Mouse (Mus musculus): ENCODE data around the gene Gm10100. TPM values are rescaled to one million over a fixed set of nuclear protein-coding genes. Genes with fewer than 3 reads are reported as not detected.
A peak's percentile ranks its signal among the peaks of the same experiment; 100 is the strongest.
"Not testable (repeated sequence)": the region's sequence is repeated elsewhere in the genome, so short reads cannot be mapped to it uniquely, and the experiment has no call there.

Gene Gm10100
- total and polyA plus RNA-seq, 3 experiments = not detected

DNA sequence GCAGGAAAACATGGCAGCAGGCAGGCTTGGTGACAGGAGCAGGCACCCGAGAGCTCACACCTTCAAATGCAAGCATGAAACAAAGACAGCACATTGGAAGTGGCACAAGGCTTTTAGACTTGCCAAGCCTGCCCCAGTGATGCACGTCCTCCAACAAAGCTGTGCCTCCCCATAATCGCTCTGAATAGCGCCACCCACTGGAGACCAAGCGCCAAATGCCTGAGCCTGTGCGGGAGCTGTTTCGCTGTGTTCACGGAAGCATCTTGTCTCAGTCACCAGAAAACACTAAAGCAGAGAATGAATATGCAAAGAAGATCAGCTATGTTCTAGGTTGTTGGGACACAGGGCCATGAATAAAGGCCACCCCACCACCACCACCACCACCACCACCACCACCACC lies 1.4 kb upstream of the Gm10100 start:
- 77% methylated on average over 8 of the region's 8 CpGs for WGBS
- no peak overlapping the region for H3K9ac ChIP-seq (ENCODE audit: low read depth, low read length)
- intact Hi-C loops (cut with DNase I) = no loop called here
- DNase-seq = no peak
- no peak overlapping the region for H3K27ac ChIP-seq
- H3K4me3 ChIP-seq = no peak overlapping the region
- H3K4me1 ChIP-seq (ENCODE audit: control insufficient read depth, insufficient read depth, low read length) = no peaks in the 10 kb centered on the region
- no peaks in the 10 kb centered on the region for H3K36me3 ChIP-seq (ENCODE audit: control insufficient read depth, insufficient read depth, low read length)
- TF ChIP-seq POLR2A (IDR thresholded peaks at IDR 0.05; ENCODE audit: insufficient read depth, low read depth, low read length) (no peak), CTCF (IDR thresholded peaks at IDR 0.05) (no peak), EP300 (IDR thresholded peaks at IDR 0.05; ENCODE audit: insufficient read depth, low read depth, low read length) (no peak)
- no peaks in the 10 kb centered on the region for H3K27me3 ChIP-seq (ENCODE audit: control insufficient read depth, insufficient read depth, low read length)
- no peaks in the 10 kb centered on the region for H3K79me2 ChIP-seq (replicated peaks; ENCODE audit: control insufficient read depth, insufficient read depth, low read length)

GRCm38 (mm10) chr10:77728280-77728679 lies 2.0 kb downstream of the Gm10100 start:
- Histone ChIP-seq H3K9ac (ENCODE audit: low read depth, low read length) (no peak overlapping the region), H3K4me3 (no peak overlapping the region), H3K36me3 (ENCODE audit: control insufficient read depth, insufficient read depth, low read length) (no peaks in the 10 kb centered on the region), H3K79me2 (replicated peaks; ENCODE audit: control insufficient read depth, insufficient read depth, low read length) (no peaks in the 10 kb centered on the region), H3K27me3 (ENCODE audit: control insufficient read depth, insufficient read depth, low read length) (no peaks in the 10 kb centered on the region), H3K4me1 (ENCODE audit: control insufficient read depth, insufficient read depth, low read length) (no peaks in the 10 kb centered on the region), H3K27ac (no peak overlapping the region)
- TF ChIP-seq POLR2A (IDR thresholded peaks at IDR 0.05; ENCODE audit: insufficient read depth, low read depth, low read length) (no peak), CTCF (IDR thresholded peaks at IDR 0.05) (peak; percentile 56), EP300 (IDR thresholded peaks at IDR 0.05; ENCODE audit: insufficient read depth, low read depth, low read length) (no peak)
- 61% methylated on average over 4 of the region's 4 CpGs for WGBS
- no peak for DNase-seq
- intact Hi-C loops (cut with DNase I) = no loop called here

GRCm38 (mm10) chr10:77729241-77729640 lies 3.0 kb downstream of the Gm10100 start:
- Histone ChIP-seq H3K27me3 (ENCODE audit: control insufficient read depth, insufficient read depth, low read length) (no peaks in the 10 kb centered on the region), H3K36me3 (ENCODE audit: control insufficient read depth, insufficient read depth, low read length) (no peaks in the 10 kb centered on the region), H3K9ac (ENCODE audit: low read depth, low read length) (no peak overlapping the region), H3K4me1 (ENCODE audit: control insufficient read depth, insufficient read depth, low read length) (no peaks in the 10 kb centered on the region), H3K79me2 (replicated peaks; ENCODE audit: control insufficient read depth, insufficient read depth, low read length) (no peaks in the 10 kb centered on the region), H3K27ac (no peak overlapping the region), H3K4me3 (no peak overlapping the region)
- TF ChIP-seq CTCF (IDR thresholded peaks at IDR 0.05) (peak; percentile 53), EP300 (IDR thresholded peaks at IDR 0.05; ENCODE audit: insufficient read depth, low read depth, low read length) (no peak)
- intact Hi-C loops (cut with DNase I) = loop anchor here (1.0 kb wide), 1 partner anchor 150 kb away; no protein-coding TSS in a partner anchor
- 49% methylated on average over 4 of the region's 4 CpGs for WGBS
- DNase-seq = no peak

GRCm38 (mm10) chr10:77735928-77736327 lies 9.6 kb downstream of the Gm10100 start:
- Histone ChIP-seq H3K27me3 (ENCODE audit: control insufficient read depth, insufficient read depth, low read length) (no peaks in the 10 kb centered on the region), H3K27ac (no peak overlapping the region), H3K9ac (ENCODE audit: low read depth, low read length) (no peak overlapping the region), H3K4me1 (ENCODE audit: control insufficient read depth, insufficient read depth, low read length) (no peaks in the 10 kb centered on the region), H3K4me3 (no peak overlapping the region), H3K79me2 (replicated peaks; ENCODE audit: control insufficient read depth, insufficient read depth, low read length) (no peaks in the 10 kb centered on the region), H3K36me3 (ENCODE audit: control insufficient read depth, insufficient read depth, low read length) (no peaks in the 10 kb centered on the region)
- 97% methylated on average over 1 of the region's 1 CpGs for WGBS
- intact Hi-C loops (cut with DNase I) = no loop called here
- no peak for TF ChIP-seq EP300 (IDR thresholded peaks at IDR 0.05; ENCODE audit: insufficient read depth, low read depth, low read length)
- TF ChIP-seq POLR2A (IDR thresholded peaks at IDR 0.05; ENCODE audit: insufficient read depth, low read depth, low read length) = no peak
- no peak for TF ChIP-seq CTCF (IDR thresholded peaks at IDR 0.05)
- DNase-seq = no peak

- H3K27me3 ChIP-seq (ENCODE audit: control insufficient read depth, insufficient read depth, low read length) = no peaks in the 10 kb centered on the region
- WGBS = 83% methylated on average over 4 of the region's 4 CpGs
Observed at GRCm38 (mm10) chr10:77738929-77739328, 12.6 kb downstream of the Gm10100 start.

DNA sequence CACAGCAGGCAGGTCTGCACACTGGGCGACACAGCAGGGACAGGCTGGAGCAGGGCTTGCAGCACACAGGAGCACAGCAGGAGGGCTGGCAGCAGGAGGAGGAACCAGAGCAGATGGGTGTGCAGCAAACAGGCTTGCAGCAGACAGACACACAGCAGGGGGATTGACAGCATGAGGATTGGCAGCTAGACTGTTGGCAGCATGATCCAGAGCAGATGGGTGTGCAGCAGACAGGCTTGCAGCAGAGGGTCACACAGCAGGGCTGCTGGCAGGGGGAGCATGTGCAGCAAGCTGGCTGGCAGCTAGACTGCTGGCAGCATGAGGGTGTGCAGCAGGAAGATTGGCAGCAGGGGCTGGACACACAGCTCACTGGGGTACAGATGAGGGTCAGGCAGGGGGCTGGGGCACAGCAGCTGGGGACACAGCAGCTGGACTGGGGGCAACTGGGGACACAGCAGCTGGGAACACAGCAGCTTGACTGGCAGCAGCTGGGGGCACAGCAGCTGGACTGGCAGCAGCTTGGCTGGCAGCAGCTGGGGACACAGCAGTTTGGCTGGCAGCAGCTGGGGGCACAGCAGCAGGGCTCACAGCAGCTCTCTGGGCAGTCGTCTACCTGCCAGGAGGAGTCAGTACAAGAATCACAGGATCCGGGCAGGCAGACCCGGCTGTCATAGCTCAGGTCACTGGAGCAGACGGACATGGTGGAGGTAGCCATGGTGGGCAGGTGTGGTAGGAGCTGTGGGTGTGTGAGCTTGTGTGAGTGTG lies 15.8 kb downstream of the Gm10100 start, which contains the start of gene Gm18596:
TSS of gene Gm18596 (minus strand) at position 715 of the 765 bp plus-strand sequence.
- H3K4me1 ChIP-seq (ENCODE audit: control insufficient read depth, insufficient read depth, low read length); DNase-seq; H3K79me2 ChIP-seq (replicated peaks; ENCODE audit: control insufficient read depth, insufficient read depth, low read length); H3K9ac ChIP-seq (ENCODE audit: low read depth, low read length); intact Hi-C loops (cut with DNase I); H3K36me3 ChIP-seq (ENCODE audit: control insufficient read depth, insufficient read depth, low read length); H3K27me3 ChIP-seq (ENCODE audit: control insufficient read depth, insufficient read depth, low read length); H3K4me3 ChIP-seq; H3K27ac ChIP-seq: not testable (repeated sequence)
- WGBS = 59% methylated on average over 5 of the region's 5 CpGs

More at GRCm38 (mm10) chr10:77738929-77739328, 12.6 kb downstream of the Gm10100 start:
- H3K4me1 ChIP-seq (ENCODE audit: control insufficient read depth, insufficient read depth, low read length) = no peaks in the 10 kb centered on the region
- H3K79me2 ChIP-seq (replicated peaks; ENCODE audit: control insufficient read depth, insufficient read depth, low read length) = no peaks in the 10 kb centered on the region
- intact Hi-C loops (cut with DNase I) = no loop called here
- no peak overlapping the region for H3K27ac ChIP-seq
- TF ChIP-seq POLR2A (IDR thresholded peaks at IDR 0.05; ENCODE audit: insufficient read depth, low read depth, low read length) (no peak), EP300 (IDR thresholded peaks at IDR 0.05; ENCODE audit: insufficient read depth, low read depth, low read length) (no peak), CTCF (IDR thresholded peaks at IDR 0.05) (no peak)
- H3K4me3 ChIP-seq = no peak overlapping the region
- no peak for DNase-seq
- H3K9ac ChIP-seq (ENCODE audit: low read depth, low read length) = no peak overlapping the region
- no peaks in the 10 kb centered on the region for H3K36me3 ChIP-seq (ENCODE audit: control insufficient read depth, insufficient read depth, low read length)

DNA sequence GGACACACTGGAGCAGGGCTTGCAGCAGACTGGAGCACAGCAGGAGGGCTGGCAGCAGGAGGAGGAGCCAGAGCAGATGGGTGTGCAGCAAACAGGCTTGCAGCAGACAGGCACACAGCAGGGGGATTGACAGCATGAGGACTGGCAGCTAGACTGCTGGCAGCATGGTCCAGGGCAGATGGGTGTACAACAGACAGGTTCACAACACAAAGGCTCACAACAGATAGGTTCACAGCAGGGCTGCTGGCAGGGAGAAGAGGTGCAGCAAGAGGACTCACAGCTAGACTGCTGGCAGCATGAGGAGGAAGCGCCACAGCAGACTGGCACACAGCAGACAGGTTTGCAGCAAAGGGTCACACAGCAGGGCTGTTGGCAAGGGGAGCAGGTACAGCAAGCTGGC lies 24.4 kb downstream of the Gm10100 start:
- DNase-seq; H3K4me1 ChIP-seq (ENCODE audit: control insufficient read depth, insufficient read depth, low read length); H3K79me2 ChIP-seq (replicated peaks; ENCODE audit: control insufficient read depth, insufficient read depth, low read length); H3K36me3 ChIP-seq (ENCODE audit: control insufficient read depth, insufficient read depth, low read length); H3K9ac ChIP-seq (ENCODE audit: low read depth, low read length); intact Hi-C loops (cut with DNase I); H3K27me3 ChIP-seq (ENCODE audit: control insufficient read depth, insufficient read depth, low read length); H3K4me3 ChIP-seq; H3K27ac ChIP-seq: not testable (repeated sequence)
- 70% methylated on average over 1 of the region's 1 CpGs for WGBS

GRCm38 (mm10) chr10:77751254-77751653 lies 25.0 kb downstream of the Gm10100 start, which contains the start of gene Gm9736:
Gm9736 (minus strand) TSS chr10:77751354.
- DNase-seq; H3K9ac ChIP-seq (ENCODE audit: low read depth, low read length); H3K79me2 ChIP-seq (replicated peaks; ENCODE audit: control insufficient read depth, insufficient read depth, low read length); H3K27ac ChIP-seq; H3K27me3 ChIP-seq (ENCODE audit: control insufficient read depth, insufficient read depth, low read length); H3K4me1 ChIP-seq (ENCODE audit: control insufficient read depth, insufficient read depth, low read length); intact Hi-C loops (cut with DNase I); H3K36me3 ChIP-seq (ENCODE audit: control insufficient read depth, insufficient read depth, low read length); H3K4me3 ChIP-seq: not testable (repeated sequence)
- 45% methylated on average over 1 of the region's 1 CpGs for WGBS
